Mouse (Mus musculus): Measurements from ENCODE around the gene Gm9821. TPM values are rescaled to one million over a fixed set of nuclear protein-coding genes. Genes with fewer than 3 reads are reported as not detected.

Gene Gm9821
- total and polyA plus RNA-seq, 3 experiments = not detected

DNA sequence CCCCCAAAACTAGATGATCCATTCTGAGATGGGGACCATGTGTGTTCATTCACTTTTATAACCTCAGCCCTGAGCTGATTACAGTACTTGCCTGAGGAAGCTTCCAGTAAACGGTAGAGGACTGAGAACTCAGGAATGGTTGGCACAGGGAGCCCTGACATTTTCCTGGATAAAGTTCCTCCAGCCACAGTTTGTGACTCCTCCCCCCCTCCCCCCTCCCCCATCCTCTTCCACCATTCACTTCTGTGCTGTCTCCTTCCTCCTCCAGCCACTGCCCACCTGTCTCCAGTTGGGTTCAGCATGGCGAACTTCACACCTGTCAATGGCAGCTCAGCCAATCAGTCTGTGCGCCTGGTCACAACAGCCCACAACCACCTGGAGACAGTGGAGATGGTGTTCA lies 18.6 kb upstream of the Gm9821 start, which contains the start of gene Chrm4:
Chrm4 (plus strand) TSS at position 301 of the 400 bp plus-strand sequence.
- no peak for DNase-seq

DNA sequence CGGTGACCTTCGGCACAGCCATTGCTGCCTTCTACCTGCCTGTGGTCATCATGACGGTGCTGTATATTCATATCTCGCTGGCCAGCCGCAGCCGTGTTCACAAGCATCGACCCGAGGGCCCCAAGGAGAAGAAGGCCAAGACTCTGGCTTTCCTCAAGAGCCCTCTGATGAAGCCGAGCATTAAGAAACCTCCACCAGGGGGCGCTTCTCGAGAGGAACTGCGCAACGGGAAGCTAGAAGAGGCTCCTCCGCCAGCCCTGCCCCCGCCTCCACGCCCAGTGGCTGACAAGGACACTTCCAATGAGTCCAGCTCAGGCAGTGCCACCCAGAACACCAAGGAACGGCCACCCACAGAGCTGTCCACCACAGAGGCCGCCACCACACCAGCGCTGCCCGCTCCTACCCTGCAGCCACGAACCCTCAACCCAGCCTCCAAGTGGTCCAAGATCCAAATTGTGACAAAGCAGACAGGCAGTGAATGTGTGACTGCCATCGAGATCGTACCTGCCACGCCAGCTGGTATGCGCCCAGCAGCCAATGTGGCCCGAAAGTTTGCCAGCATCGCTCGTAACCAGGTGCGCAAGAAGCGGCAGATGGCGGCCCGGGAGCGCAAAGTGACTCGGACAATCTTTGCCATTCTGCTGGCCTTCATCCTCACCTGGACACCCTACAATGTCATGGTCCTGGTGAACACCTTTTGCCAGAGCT lies 17.5 kb upstream of the Gm9821 start:
- peak; percentile 78 for DNase-seq

DNA sequence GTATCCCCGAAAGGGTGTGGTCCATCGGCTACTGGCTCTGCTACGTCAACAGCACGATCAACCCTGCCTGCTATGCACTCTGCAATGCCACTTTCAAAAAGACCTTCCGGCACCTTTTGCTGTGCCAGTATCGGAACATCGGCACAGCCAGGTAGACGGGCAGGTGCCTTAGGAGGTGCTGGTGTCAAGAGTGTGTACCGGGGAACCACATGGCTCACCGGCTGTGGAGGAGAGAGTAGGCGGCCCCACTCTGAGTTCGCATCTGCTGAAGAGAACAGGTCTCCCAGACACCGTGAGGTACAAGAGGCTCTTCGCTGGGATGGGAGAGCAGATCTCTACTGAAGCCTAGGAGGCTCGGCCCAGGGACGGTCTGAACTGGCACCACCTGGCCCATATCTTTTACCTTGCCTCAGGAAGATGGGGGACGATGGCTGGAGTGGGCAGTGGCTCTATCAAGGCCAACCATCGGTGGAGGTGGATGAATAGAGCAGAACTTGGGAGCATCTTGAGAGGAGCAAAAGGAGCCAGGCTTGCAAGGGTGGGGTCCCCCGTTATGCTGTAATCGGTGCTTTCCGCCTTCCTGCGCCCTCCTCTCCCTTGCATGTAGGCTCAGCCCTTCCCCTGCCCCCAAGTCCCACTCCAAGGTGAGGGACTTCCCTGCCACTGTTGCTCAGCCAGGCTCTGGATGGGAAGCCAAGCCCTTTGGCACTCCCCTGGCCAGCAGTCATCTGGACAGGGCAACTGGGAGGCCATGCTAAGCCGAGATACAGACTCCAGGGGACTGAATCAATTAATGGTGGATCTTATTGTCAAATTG lies 16.8 kb upstream of the Gm9821 start:
- DNase-seq = no peak

DNA sequence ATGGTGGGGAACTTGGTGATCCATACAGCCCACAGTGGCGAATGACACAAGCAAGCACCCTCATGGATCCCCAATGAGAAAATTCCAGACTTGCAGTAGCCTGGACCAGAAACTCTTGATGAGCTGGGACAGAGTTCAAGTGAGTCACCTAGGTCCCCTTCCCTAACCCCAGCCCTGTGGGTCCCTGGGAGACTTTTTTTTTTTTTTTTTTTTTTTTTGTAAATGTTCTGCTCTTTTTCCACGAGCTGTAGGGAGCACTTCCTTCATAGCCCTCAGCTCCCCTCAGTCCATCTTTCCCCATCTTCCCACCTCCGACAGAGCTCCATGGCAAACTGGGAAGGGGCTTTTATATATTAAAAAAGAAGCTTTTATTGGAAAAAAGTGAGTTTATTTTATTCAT lies 16.0 kb upstream of the Gm9821 start:
- DNase-seq = no peak

DNA sequence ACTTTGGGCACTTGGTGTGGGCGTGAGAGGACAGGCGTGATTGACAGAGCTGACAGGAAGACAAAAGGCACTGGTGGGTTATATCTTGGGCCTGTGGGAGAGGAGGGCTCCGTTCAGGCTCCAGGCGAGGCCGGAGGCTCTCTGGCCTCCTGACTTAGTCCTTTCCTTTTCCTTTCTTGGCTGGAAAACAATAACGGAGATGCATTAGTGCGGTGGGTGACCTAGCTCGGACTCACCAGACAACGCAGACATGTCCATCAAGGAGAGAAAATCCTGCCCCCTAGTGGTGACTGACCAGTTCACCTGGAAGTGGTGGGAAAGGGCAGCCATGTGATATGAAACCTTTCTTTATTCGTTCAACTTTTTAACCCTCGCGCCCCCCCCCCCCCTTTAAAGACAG lies 15.6 kb upstream of the Gm9821 start:
- DNase-seq = peak; percentile 68

DNA sequence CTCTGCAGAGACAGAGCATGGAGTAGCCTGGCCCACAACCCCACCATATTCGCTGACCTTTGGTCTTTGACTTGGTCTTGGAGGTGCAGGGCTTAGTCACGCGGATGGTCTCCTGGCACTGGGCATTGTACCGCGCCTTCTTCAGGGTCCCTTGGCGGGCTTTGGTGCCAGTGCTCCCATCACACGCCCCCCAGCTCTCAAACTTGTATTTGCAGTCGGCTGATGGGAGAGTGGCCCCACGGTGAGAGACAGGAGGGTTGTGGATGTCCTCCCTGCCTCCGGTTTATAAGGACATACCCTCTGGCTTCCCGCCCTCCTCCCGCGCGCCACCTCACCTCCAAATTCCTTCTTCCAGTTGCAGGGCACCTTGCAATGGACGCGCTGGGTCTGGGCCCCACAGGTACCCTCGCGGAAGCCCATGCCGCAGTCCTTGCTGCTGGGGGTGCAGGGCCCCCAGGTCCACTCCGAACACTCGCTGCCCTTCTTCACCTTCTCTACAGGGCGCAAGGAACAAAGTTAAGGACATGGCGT lies 14.7 kb upstream of the Gm9821 start:
- no peak for DNase-seq

DNA sequence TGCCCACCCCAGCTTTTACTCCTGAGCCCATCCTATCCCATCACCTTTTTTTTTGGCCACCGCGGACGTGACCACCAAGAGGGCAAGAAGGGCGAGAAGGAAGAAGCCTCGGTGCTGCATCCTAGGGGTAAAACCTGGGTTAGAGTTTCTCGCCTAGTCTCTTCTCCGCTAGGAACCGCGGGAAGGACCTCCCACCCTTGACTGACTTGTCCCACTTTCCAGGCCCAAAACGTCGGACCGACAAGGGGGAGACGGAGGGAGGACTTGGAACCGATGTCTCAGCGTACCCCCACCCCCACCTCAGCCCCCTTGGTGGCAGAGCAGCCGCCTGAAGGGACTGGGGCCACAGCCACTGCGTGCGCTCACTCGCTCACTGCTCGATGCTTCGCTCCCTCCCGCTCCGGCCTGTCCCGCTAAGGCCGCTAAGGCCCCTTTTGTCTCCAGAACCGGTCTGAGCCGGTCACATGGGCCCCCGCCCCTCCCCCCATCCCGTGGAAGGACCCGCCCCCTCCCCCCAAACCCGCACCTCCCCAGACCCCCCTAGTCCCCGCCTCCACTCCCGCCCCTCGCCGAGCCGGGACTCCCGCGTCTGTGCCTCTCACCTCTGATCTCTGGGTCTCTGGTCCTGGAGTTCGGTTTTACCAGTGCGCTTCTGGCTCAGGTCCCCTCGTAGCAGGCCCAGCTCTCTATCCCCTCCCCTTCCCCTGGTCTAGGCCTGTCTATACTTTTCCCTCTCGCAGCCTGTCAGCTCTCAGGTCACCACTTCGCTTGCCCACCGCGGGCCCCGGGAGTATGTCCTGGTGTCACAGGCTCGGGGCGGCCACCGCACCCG lies 14.0 kb upstream of the Gm9821 start:
- DNase-seq = no peak

DNA sequence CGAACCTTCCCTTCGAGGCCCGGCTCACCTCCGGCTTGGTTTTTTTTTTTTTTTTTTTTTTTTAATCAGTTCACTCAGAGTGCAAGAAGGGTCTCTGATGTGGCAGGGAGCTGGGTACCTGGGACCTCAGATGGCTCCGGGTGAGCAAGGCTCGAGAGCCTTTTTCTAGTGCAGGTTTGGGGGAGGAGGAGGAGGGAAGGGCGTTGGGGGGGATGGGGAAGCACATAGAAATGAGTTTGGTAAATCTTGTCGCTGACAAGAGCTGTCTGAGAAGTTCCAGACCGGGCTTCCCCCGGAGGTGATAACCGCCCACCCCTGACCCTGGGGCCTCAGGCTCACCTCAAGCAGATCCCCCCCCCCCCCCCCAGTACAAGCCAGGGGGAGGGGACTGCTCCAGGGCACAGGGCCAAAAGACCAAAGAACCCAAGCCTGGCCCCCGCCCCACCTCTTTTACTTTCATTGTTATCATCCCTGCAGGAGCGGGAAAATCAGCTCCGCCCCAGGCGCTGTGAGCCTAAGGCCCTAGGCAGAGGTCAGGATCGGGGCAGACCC lies 13.3 kb upstream of the Gm9821 start, which contains the start of gene Mdk:
Mdk (minus strand) TSS at position 138 of the 552 bp plus-strand sequence.
- no peak for DNase-seq

DNA sequence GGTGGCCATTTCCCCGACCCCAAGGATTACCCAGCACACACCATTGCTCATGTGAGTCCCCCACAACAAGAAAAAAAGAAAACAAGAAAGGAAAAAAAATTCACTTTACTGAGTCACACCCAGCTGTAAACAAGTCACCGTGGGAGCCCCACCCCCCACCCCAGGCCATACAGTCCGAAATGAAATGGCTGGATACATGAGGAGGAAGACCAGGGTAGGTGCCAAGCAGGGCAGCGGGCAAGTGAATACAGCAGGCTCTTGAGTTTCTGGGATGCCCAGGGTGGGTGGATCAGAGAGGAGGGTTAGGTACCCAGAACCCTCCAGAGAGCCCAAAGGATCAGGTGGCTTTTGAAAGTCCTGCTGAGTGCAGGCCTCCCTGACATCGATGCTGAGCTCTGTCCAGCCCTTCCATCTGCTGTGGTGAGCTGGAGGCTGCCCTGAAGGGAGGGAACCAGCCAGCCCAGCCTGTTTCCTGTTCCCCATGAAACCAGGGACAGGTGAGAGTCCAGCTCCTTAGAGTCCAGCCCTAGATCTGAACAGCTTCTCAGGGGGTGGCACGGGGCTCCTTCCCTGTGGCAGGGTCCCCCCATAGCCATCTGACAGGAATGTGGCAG lies 12.7 kb upstream of the Gm9821 start:
- no peak for DNase-seq

DNA sequence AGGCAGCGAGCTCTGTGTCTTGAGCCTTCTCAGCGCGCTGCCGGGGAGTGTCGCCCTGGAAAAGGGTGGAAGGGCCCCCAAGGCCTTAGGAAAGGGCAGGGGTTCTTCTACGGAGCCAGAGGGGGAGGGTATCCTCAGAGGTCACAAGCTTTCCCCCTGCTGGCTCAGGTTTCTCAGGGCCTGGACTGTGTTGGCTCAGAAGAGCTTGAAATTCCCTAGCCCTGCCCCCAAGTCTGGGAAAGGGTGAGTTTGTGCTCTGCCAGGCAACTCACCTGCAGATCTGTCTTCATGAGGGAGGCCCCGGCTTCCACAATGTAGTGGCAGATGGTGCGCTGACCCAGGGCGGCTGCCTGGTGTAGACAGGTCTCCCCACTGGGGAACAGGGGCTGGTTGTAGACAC lies 12.0 kb upstream of the Gm9821 start:
- no peak for DNase-seq

DNA sequence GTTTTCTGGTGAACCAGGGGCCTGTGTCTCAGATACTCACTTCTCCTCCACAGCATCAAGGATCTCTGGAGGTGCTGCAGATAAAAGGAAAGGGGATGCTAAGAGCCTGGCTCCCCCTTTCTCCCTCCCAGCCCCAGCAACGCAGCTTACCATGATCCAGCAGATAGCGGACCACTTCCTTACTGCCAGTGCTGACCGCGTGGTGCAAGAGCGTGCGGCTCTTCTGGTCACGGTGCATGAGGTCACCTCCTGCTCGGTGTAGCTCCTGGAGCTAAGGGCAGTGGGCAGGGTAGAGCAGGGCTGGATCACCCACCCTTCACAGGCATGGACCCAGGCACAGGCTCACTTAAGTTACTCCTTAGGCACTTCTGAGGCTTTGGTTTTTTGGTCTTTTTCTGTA lies 11.5 kb upstream of the Gm9821 start:
- no peak for DNase-seq

DNA sequence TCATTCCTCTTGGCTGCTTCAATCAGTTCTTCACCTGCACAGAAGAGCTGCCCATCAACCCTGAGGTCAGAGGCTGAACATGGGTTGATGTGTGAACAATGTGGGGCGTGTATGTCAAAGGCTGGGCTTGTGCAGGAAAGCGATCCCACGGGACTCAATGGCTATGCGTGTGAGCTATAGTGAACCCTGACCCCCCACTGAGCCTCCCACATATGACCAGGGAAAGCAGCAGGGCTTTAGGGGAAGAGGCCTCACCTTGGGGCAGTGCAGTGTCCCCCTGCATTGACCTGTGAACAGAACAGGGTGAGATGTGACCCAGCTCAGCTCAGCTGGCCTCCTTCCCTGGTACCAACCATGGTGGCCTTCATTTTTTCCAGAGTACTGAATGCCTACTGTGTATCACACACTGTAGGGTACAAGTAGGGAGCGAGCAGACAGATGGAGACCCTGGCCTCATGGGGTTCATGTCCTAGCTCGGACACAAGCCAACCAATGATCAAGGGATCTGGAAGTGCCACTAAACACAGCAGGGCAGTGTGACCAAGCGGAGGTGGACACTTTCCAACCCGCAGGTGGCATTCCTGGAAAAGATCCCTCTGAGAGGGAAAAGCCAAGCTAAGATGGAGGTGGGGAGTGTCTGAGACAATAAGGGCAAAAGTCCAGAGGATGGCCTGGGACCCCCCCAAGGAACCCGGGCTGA lies 10.5 kb upstream of the Gm9821 start:
- DNase-seq = no peak

DNA sequence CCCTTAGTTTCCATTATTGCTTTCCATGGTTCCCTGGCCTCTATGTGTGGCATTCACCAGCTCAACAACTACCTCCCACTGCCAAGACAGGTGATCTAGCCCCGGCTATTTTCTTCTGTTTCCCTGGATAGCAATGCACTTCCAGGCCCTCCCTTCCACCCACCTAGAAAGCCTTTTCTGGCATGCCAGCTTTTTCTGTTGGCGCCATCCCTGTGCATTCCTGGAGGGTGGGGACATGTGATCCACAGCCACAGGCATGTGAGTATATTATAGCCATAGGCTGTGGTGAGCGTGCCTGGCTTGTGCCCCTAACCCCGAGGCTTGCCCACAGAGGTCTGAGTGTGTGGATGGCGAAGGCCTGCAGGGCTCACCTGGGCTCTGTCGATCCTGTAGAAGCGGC lies 9.3 kb upstream of the Gm9821 start:
- DNase-seq = no peak

DNA sequence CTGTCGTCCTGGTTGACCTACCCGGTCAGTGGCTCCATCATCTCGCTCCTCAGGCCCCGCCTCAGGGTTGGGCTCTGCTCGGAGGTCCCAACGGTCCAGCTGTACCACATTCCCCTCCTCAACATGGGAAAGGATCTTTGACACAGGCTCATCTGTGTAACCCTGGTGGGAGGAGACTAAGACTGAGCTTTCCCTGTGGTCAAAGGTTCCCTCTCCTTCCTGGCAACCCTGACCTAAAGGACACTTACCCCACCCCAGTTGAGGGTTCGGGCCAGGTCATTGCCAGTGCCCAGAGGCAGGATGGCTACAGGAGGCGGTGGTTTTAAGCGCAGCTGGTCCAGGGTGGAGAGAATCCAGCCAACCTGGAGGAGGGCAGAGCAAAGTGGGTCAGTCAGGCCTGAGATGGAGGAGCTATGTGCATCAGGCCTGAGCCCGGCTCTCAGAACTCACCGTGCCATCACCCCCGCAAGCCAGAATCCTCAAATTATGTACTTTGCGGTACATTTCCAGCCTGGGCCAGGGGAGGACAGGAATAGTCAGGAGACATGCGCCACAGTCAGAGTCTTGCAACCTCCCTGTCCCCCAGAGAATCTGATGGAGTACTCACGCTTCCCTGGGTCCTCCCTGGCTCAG lies 6.1 kb upstream of the Gm9821 start:
- no peak for DNase-seq

DNA sequence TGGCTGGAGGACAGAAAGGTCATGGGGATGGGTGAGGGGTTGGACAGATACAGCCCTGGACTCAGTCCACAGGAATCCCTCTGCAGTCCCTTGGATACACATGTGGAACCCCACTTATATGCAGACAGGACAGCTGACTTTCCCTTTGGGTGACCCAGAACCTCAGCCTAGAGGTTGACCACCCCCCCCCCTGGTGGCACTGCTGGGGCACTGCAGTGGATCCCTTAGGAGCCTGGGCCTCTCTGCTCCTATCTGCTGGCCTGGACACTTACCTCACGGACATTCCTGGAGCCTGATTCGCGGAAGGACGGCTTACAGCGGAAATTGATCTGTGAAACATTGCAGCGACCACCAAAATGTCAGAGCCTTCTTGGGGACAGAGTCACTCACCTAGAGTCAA lies 3.1 kb upstream of the Gm9821 start:
- no peak for DNase-seq

DNA sequence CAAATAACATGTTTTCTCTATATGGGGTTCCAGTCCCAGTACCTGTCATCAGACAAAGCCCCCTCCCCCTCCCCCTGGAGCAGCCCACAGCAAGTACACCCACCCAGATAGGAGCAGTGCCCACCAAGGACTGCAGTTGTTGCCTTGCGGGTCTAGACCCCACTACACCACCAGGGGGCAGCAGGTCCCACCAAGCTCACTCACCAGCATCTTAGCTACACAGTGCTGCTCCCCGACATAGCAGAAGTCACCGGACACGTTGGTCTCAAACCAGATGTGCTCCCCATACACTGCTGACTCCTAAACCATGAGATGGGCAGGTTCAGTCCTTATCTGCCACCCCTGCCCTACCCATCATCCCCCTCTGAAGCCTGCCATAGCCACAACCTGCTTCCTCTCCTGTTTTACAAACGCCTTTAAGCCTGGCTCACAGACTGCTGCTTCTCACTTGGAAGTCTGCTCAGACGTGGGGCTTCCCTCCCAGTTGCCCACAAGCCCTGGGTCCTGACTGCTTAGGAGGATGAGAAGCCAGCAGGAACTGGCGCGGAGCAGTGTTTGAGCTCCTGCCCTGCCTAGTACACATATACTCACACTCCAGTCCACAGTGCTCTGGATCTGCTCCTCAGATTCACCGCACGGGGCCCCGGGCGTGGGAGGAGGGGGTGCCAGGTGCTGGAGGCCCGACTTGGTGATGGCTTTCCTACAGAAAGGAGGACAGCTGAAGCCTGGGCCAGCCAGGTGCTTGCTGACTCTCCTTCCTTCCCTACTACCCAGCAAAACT lies 1.1 kb upstream of the Gm9821 start:
- DNase-seq = peak; percentile 78

DNA sequence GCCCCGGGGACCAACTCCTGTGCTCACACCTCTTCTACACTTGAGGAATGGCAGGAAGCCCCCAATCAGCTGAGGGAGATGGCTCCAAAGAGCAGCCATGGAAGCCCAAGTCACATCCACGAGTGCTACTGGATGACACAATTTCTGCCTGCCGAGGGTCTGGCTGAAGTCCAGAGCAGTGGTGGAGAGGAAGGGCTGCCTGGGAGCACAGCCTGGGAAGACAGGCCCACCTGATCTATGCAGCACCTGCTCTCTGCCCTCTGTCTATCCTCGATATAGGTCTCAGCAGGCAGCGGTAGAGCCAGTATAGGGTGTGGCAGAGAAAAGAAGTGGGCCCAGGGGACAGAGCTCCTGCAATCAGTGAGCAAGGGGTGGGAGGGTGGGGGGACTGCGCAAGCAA lies 1.3 kb downstream of the Gm9821 start:
- peak; percentile 54 for DNase-seq

DNA sequence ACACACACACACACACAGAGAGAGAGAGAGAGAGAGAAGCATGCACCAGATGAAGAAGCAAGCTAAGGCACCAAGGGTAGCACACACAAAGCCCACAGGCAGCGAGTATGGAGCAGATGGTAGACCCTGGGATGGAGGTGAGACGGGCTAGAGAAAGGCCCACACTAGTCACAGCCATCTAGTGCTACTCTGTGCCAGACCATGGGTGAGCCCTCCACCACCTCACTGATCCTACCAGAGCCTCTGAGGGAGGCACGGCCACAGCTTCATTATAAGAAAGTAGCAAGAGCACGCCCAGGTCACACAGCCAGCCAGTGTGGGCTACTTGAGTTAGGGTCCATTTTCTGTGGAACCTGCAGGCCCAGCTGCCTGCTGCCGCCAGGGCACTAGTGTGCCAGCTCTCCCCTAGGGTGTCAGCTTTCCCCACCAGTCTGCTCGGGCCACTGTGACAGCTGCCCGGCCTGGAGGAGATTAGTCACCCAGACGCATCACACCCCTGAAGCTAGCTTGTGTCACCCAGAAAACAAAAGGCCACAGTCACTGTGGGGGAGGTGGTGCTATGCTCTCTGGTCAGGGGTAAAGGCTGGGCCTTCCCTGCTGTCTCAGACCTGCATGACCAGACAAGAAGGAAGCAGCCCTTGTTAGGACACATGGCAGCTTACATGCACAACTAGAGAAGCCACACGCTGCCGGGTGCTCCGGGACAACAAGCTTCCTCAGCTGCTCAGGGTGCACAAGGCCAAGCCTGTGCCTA lies 2.1 kb downstream of the Gm9821 start:
- peak; percentile 78 for DNase-seq

DNA sequence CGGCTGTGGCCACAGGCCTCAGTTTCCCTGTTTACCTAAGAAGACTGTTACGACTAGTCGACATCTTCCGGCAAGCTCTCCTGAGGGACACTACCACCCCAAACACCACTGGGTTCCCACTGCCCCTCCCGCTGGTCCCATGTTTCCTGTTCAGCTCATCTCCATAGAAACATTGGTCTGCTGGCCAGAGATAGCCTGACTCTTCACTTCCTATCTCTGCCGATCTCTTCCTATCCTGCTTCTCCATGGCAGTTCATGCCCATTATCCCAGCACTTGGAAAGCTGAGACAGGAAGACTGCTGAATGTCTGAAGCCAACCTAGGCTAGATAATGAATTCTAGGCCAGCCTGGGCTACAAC lies 2.6 kb downstream of the Gm9821 start:
- DNase-seq = no peak

Data from adrenal gland, adult 2 months (tissue).